Mouse (Mus musculus): ENCODE results near the gene Atp4b. TPM values are rescaled to one million over a fixed set of nuclear protein-coding genes. Genes with fewer than 3 reads are reported as not detected.

Gene Atp4b
- 0.21 TPM in 1 of 2 replicates, not detected in the other for polyA plus RNA-seq (2014; fragmentation: Nextera tagmentation; extraction: Ambion mirVana)

- WGBS (ENCODE audit: insufficient replicate concordance), result 62% methylated on average over 5 of the region's 5 CpGs
- H3K4me2 ChIP-seq, result no peak within 1 kb of the TSS
These were observed at the start of gene Atp4b for GRCm38 (mm10) chr8:13396725-13397124. TSS of gene Atp4b (minus strand) at chr8:13396825.

GRCm38 (mm10) chr8:13442152-13442551 lies 45.5 kb upstream of the Atp4b start:
- H3K27ac ChIP-seq (ENCODE audit: low read depth, low read length), result no peak overlapping the region
- no peaks in the 10 kb centered on the region for H3K9me3 ChIP-seq (replicated peaks; ENCODE audit: control insufficient read depth, low read length)
- no peak overlapping the region for H3K9ac ChIP-seq (ENCODE audit: low read depth, low read length)
- H3K4me3 ChIP-seq (ENCODE audit: low read depth, low read length), result no peak overlapping the region
- no peak overlapping the region for H3K4me2 ChIP-seq
- peaks cover 3% of the 10 kb centered on the region; the same call in 1 of the 2 replicates for H3K27me3 ChIP-seq (ENCODE audit: control insufficient read depth, insufficient read depth, low read length)
- 81% methylated on average over 2 of the region's 2 CpGs for WGBS (ENCODE audit: insufficient replicate concordance)
- no peaks in the 10 kb centered on the region for H3K36me3 ChIP-seq (ENCODE audit: control insufficient read depth, insufficient read depth, low read length)
- no peak for ATAC-seq (replicated peaks; ENCODE audit: insufficient number of reproducible peaks, low FRiP score, low TSS enrichment)
- H3K4me1 ChIP-seq (ENCODE audit: control insufficient read depth, insufficient read depth, low read length), result no peaks in the 10 kb centered on the region

More at GRCm38 (mm10) chr8:13396725-13397124, at the start of gene Atp4b:
- no peak within 1 kb of the TSS for H3K4me3 ChIP-seq (ENCODE audit: low read depth, low read length)
- no peak within 1 kb of the TSS for H3K9ac ChIP-seq (ENCODE audit: low read depth, low read length)
- no peaks in the 10 kb centered on the region for H3K9me3 ChIP-seq (replicated peaks; ENCODE audit: control insufficient read depth, low read length)
- H3K4me1 ChIP-seq (ENCODE audit: control insufficient read depth, insufficient read depth, low read length), result no peaks in the 10 kb centered on the region
- no peaks in the 10 kb centered on the region for H3K27me3 ChIP-seq (ENCODE audit: control insufficient read depth, insufficient read depth, low read length)
- H3K36me3 ChIP-seq (ENCODE audit: control insufficient read depth, insufficient read depth, low read length), result no peaks in the 10 kb centered on the region
- ATAC-seq (replicated peaks; ENCODE audit: insufficient number of reproducible peaks, low FRiP score, low TSS enrichment), result no peak
- H3K27ac ChIP-seq (ENCODE audit: low read depth, low read length), result no peak within 1 kb of the TSS

- Histone ChIP-seq H3K4me1 (ENCODE audit: control insufficient read depth, insufficient read depth, low read length) (no peaks in the 10 kb centered on the region), H3K27ac (ENCODE audit: low read depth, low read length) (no peak overlapping the region), H3K9me3 (replicated peaks; ENCODE audit: control insufficient read depth, low read length) (no peaks in the 10 kb centered on the region), H3K4me2 (no peak overlapping the region), H3K4me3 (ENCODE audit: low read depth, low read length) (no peak overlapping the region), H3K27me3 (ENCODE audit: control insufficient read depth, insufficient read depth, low read length) (peaks cover 35% of the 10 kb centered on the region), H3K36me3 (ENCODE audit: control insufficient read depth, insufficient read depth, low read length) (no peaks in the 10 kb centered on the region), H3K9ac (ENCODE audit: low read depth, low read length) (no peak overlapping the region)
- no peak for ATAC-seq (replicated peaks; ENCODE audit: insufficient number of reproducible peaks, low FRiP score, low TSS enrichment)
- 69% methylated on average over 2 of the region's 2 CpGs for WGBS (ENCODE audit: insufficient replicate concordance)
These were observed 40.9 kb upstream of the Atp4b start for GRCm38 (mm10) chr8:13437531-13437930.

- Histone ChIP-seq H3K36me3 (ENCODE audit: control insufficient read depth, insufficient read depth, low read length) (no peaks in the 10 kb centered on the region), H3K27ac (ENCODE audit: low read depth, low read length) (no peak overlapping the region), H3K27me3 (ENCODE audit: control insufficient read depth, insufficient read depth, low read length) (peaks cover 35% of the 10 kb centered on the region), H3K4me2 (no peak overlapping the region), H3K4me3 (ENCODE audit: low read depth, low read length) (no peak overlapping the region), H3K9ac (ENCODE audit: low read depth, low read length) (no peak overlapping the region), H3K9me3 (replicated peaks; ENCODE audit: control insufficient read depth, low read length) (no peaks in the 10 kb centered on the region), H3K4me1 (ENCODE audit: control insufficient read depth, insufficient read depth, low read length) (no peaks in the 10 kb centered on the region)
- ATAC-seq (replicated peaks; ENCODE audit: insufficient number of reproducible peaks, low FRiP score, low TSS enrichment), result no peak
- WGBS (ENCODE audit: insufficient replicate concordance), result 15% methylated on average over 8 of the region's 8 CpGs
These were observed 39.4 kb upstream of the Atp4b start for GRCm38 (mm10) chr8:13436052-13436451.

GRCm38 (mm10) chr8:13434889-13435288 lies 38.3 kb upstream of the Atp4b start, which contains the start of gene Tmem255b:
TSS of gene Tmem255b (plus strand) at chr8:13435189.
- Histone ChIP-seq H3K27ac (ENCODE audit: low read depth, low read length) (no peak within 1 kb of the TSS), H3K4me3 (ENCODE audit: low read depth, low read length) (no peak within 1 kb of the TSS), H3K4me1 (ENCODE audit: control insufficient read depth, insufficient read depth, low read length) (no peaks in the 10 kb centered on the region), H3K36me3 (ENCODE audit: control insufficient read depth, insufficient read depth, low read length) (no peaks in the 10 kb centered on the region), H3K27me3 (ENCODE audit: control insufficient read depth, insufficient read depth, low read length) (peaks cover 35% of the 10 kb centered on the region), H3K9ac (ENCODE audit: low read depth, low read length) (no peak within 1 kb of the TSS), H3K4me2 (no peak within 1 kb of the TSS), H3K9me3 (replicated peaks; ENCODE audit: control insufficient read depth, low read length) (no peaks in the 10 kb centered on the region)
- 30% methylated on average over 10 of the region's 10 CpGs for WGBS (ENCODE audit: insufficient replicate concordance)
- no peak for ATAC-seq (replicated peaks; ENCODE audit: insufficient number of reproducible peaks, low FRiP score, low TSS enrichment)

GRCm38 (mm10) chr8:13433130-13433529 lies 36.5 kb upstream of the Atp4b start:
- H3K9me3 ChIP-seq (replicated peaks; ENCODE audit: control insufficient read depth, low read length), result no peaks in the 10 kb centered on the region
- ATAC-seq (replicated peaks; ENCODE audit: insufficient number of reproducible peaks, low FRiP score, low TSS enrichment), result no peak

GRCm38 (mm10) chr8:13430866-13431265 lies 34.2 kb upstream of the Atp4b start:
- Histone ChIP-seq H3K36me3 (ENCODE audit: control insufficient read depth, insufficient read depth, low read length) (no peaks in the 10 kb centered on the region), H3K9me3 (replicated peaks; ENCODE audit: control insufficient read depth, low read length) (no peaks in the 10 kb centered on the region), H3K27ac (ENCODE audit: low read depth, low read length) (no peak overlapping the region), H3K4me2 (no peak overlapping the region), H3K4me1 (ENCODE audit: control insufficient read depth, insufficient read depth, low read length) (no peaks in the 10 kb centered on the region), H3K27me3 (ENCODE audit: control insufficient read depth, insufficient read depth, low read length) (peaks cover 20% of the 10 kb centered on the region), H3K4me3 (ENCODE audit: low read depth, low read length) (no peak overlapping the region), H3K9ac (ENCODE audit: low read depth, low read length) (no peak overlapping the region)
- ATAC-seq (replicated peaks; ENCODE audit: insufficient number of reproducible peaks, low FRiP score, low TSS enrichment), result no peak

More at GRCm38 (mm10) chr8:13433130-13433529, 36.5 kb upstream of the Atp4b start:
- H3K36me3 ChIP-seq (ENCODE audit: control insufficient read depth, insufficient read depth, low read length), result no peaks in the 10 kb centered on the region
- no peak overlapping the region for H3K9ac ChIP-seq (ENCODE audit: low read depth, low read length)
- no peak overlapping the region for H3K4me3 ChIP-seq (ENCODE audit: low read depth, low read length)
- H3K4me2 ChIP-seq, result no peak overlapping the region
- H3K27me3 ChIP-seq (ENCODE audit: control insufficient read depth, insufficient read depth, low read length), result peaks cover 35% of the 10 kb centered on the region
- WGBS (ENCODE audit: insufficient replicate concordance), result 74% methylated on average over 5 of the region's 5 CpGs
- no peaks in the 10 kb centered on the region for H3K4me1 ChIP-seq (ENCODE audit: control insufficient read depth, insufficient read depth, low read length)
- H3K27ac ChIP-seq (ENCODE audit: low read depth, low read length), result no peak overlapping the region

- no peak for ATAC-seq (replicated peaks; ENCODE audit: insufficient number of reproducible peaks, low FRiP score, low TSS enrichment)
- Histone ChIP-seq H3K9ac (ENCODE audit: low read depth, low read length) (no peak overlapping the region), H3K4me3 (ENCODE audit: low read depth, low read length) (no peak overlapping the region), H3K27me3 (ENCODE audit: control insufficient read depth, insufficient read depth, low read length) (peaks cover 16% of the 10 kb centered on the region), H3K9me3 (replicated peaks; ENCODE audit: control insufficient read depth, low read length) (no peaks in the 10 kb centered on the region), H3K27ac (ENCODE audit: low read depth, low read length) (no peak overlapping the region), H3K4me1 (ENCODE audit: control insufficient read depth, insufficient read depth, low read length) (no peaks in the 10 kb centered on the region), H3K36me3 (ENCODE audit: control insufficient read depth, insufficient read depth, low read length) (no peaks in the 10 kb centered on the region), H3K4me2 (no peak overlapping the region)
- WGBS (ENCODE audit: insufficient replicate concordance), result 76% methylated on average over 7 of the region's 7 CpGs
These were observed 33.8 kb upstream of the Atp4b start for GRCm38 (mm10) chr8:13430412-13430811.

GRCm38 (mm10) chr8:13428156-13428555 lies 31.5 kb upstream of the Atp4b start:
- no peaks in the 10 kb centered on the region for H3K27me3 ChIP-seq (ENCODE audit: control insufficient read depth, insufficient read depth, low read length)
- H3K27ac ChIP-seq (ENCODE audit: low read depth, low read length), result no peak overlapping the region
- no peak overlapping the region for H3K4me2 ChIP-seq
- no peak overlapping the region for H3K4me3 ChIP-seq (ENCODE audit: low read depth, low read length)
- no peaks in the 10 kb centered on the region for H3K4me1 ChIP-seq (ENCODE audit: control insufficient read depth, insufficient read depth, low read length)
- no peak overlapping the region for H3K9ac ChIP-seq (ENCODE audit: low read depth, low read length)
- no peaks in the 10 kb centered on the region for H3K9me3 ChIP-seq (replicated peaks; ENCODE audit: control insufficient read depth, low read length)
- WGBS (ENCODE audit: insufficient replicate concordance), result 67% methylated on average over 9 of the region's 9 CpGs
- no peaks in the 10 kb centered on the region for H3K36me3 ChIP-seq (ENCODE audit: control insufficient read depth, insufficient read depth, low read length)
- ATAC-seq (replicated peaks; ENCODE audit: insufficient number of reproducible peaks, low FRiP score, low TSS enrichment), result no peak
